Mouse (Mus musculus) Patski (cell line): Measurements from ENCODE around the gene Ranbp10. TPM values are rescaled to one million over a fixed set of nuclear protein-coding genes. Genes with fewer than 3 reads are reported as not detected.

Source experiments
- ATAC-seq: fragments of 100-300 bp; one replicate; pipeline ENCODE4 v1.8.0; 2021
- CTCF ChIA-PET: fragments of 350-600 bp; sonication (Branson Sonifier 250); formaldehyde crosslinking; loops from one replicate; lab custom pipeline; 2022; ENCODE audit warnings: inconsistent platforms; lab: Charles Lee
- POLR2A ChIA-PET: fragments of 350-600 bp; sonication (Branson Sonifier 250); formaldehyde crosslinking; loops from one replicate; lab custom pipeline; 2022; ENCODE audit warnings: antibody characterized with exemption, inconsistent platforms; lab: Charles Lee
- DNase-seq: peaks from one replicate; pipeline ENCODE4 v3.0.0-alpha.2; 2011; ENCODE audit warnings: low read depth, low spot score
- H3K27me3 ChIP-seq: fragments of 371-371 bp; one replicate; pipeline ENCODE4 v1.5.1; 2021
- CTCF ChIP-seq: fragments of 100-300 bp; IDR thresholded peaks from one replicate; pipeline ENCODE4 v1.5.1; 2021
- in situ Hi-C: fragments of 300-500 bp; cut with MboI; formaldehyde crosslinking; loops from 3 replicates; pipeline ENCODE4 v1.11.1; 2018; ENCODE audit warnings: low pct_unique_long_range_greater_than_20kb, mixed read lengths
- polyA plus RNA-seq: library from polyadenylated mRNA; unstranded; gene quantifications from one replicate; pipeline ENCODE4 v1.2.3, GENCODE M21; 2021

The Ranbp10 gene
- polyA plus RNA-seq, 1 experiment from 2014 or later = 25.3 TPM

DNA sequence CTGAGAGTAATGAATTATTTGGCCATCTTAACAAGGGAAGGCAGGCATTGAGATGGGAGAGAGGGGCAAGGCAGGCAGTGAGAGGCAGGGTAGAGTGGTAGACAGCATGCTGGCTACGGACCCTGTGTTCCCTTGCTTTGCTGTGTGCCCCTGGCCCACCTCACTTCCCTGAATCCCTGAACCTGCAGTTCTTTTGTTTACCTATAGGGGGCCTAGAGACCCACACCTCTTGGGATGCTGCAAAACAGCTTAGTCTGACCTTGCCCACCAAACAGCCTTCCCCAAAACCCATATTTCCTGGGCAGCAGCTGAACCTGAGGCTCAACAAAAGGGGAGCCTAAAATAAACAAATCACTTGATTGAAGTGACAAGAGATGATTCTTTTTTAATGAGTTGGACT is 56.5 kb downstream of the Ranbp10 start:
- in situ Hi-C loops = no loop called here
- DNase-seq = no peak
- ChIA-PET POLR2A (no interaction called here), CTCF (interaction anchor here (0.7 to 2.4 kb wide), 7 partner anchors 13 to 252 kb away, joined by 3 to 8 read pairs (median 3); partner anchors contain the start of gene Enkd1)
- no peaks in the 10 kb centered on the region for H3K27me3 ChIP-seq
- TF ChIP-seq CTCF = peak; percentile 74
- no peak for ATAC-seq

DNA sequence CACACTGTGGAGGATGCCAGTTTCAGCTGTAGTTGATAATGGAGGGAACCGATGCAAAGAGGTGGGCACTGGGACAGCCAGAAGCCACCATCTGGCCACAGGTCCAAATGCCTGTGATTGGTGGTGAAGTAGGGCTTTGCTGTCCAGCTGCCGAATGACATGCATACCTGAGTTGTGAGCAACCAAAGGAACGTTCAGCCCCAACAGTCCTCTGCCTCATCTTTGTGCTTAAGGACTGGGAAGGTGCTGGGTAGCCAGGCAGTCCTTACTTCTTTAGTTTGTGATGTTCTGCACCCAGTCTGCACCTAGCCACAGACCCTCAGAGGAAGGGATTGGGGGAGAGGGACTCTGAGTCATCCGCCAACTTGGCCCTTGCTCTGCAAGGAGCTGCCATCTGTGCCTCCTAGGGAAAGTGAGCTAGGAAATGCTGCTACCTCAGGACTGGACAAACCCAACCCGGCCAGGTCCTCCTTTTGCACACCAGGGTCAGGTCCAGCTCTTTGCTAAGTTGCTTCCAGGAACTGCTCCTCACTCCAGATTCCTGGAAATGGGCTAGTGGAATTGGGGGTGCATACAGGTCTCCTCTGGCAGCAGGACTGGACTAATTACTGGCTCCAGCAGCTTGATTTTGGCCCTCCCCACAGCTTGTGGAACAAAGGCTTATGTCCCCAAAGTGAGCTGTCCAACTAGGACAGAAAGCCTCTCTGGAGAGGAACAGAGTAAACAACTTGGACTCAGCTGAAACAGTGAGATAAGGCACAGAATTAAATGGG is 58.5 kb downstream of the Ranbp10 start:
- ChIA-PET CTCF (interaction anchor here (0.9 to 2.4 kb wide), 3 partner anchors 16 to 55 kb away, joined by 3 to 8 read pairs (median 3); no protein-coding TSS in a partner anchor), POLR2A (interaction anchor here (1.1 kb wide), 1 partner anchor 55 kb away, joined by 3 read pairs; no protein-coding TSS in a partner anchor)
- in situ Hi-C loops = no loop called here
- no peak for TF ChIP-seq CTCF
- no peak for DNase-seq
- H3K27me3 ChIP-seq = no peaks in the 10 kb centered on the region
- peak; percentile 58 for ATAC-seq

DNA sequence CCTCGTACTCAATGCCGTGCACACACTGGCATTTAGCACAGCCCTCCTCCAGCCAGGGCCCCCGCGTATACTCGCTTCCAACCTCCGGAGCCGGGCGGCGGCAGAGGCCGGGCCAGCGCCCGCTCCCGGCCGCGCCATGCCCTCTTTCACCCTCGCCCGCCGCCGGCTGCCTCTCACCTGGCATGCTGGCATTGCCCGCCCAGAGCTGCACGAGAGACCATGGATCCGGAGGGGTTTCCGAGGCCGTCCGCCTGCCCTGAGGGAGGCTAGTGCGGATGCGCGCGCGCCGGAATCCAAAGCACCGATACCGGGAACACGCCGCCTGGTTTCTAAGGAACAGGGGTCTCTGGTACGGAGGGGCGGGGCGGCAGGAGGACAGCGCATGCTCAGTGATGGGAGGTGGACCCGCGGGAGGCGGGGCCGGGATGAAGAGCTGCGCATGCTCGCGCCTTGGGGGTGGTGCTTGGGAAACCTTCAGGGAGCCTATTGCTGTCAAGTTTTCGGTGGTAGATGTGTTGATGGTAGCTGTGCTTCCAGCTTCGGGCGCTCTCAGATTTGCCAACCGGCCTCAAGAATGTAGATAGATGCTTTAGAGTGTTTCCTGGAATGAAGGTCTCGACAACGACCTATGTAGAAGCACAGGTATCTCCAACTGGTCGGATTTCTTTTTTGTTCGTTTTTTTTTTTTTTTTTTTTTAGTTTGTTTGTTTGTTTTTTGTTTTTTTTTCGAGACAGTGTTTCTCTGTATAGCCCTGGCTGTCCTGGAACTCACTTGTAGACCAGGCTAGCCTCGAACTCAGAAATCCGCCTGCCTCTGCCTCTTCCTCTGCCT is 68.7 kb downstream of the Ranbp10 start, which contains the start of gene Gfod2:
Gene Gfod2, minus strand, starts transcription at position 388 of the 832 bp plus-strand sequence.
- POLR2A ChIA-PET = no interaction called here
- TF ChIP-seq CTCF = no peak

DNA sequence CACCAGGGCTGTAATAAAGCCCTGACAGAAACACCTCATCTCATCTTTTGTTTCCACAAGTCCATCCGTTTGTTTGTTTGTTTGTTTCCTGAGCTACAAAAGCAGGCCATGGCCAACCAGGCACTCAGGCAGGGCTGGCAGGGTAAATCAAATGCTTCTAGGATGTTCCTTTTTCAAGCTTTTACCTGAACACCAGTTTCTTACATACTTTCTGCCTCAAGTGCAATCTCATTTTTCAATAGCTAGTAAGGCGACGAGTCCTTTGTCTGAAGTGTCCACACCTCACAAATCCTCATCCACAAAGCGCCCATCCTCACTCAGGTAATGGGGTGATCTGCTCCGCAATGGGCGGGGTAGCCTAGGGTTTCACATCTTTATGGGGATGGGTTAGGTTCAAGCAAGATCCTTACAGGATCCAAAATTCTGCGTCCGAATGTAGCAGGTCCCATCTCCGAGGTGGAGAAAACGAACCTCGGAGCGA is 69.3 kb downstream of the Ranbp10 start:
- no peaks in the 10 kb centered on the region for H3K27me3 ChIP-seq
- DNase-seq = no peak
- ATAC-seq = no peak
- TF ChIP-seq CTCF = no peak
- in situ Hi-C loops = no loop called here
- ChIA-PET POLR2A (no interaction called here), CTCF (interaction anchor here (1.1 kb wide), 1 partner anchor 37 kb away, joined by 3 read pairs; no protein-coding TSS in a partner anchor)

More for the DNA sequence above, 68.7 kb downstream of the Ranbp10 start, which contains the start of gene Gfod2:
- in situ Hi-C loops = no loop called here
- DNase-seq = peak; percentile 71
- peak; percentile 75 for ATAC-seq
- CTCF ChIA-PET = interaction anchor here (0.9 to 1.1 kb wide), 2 partner anchors 33 to 38 kb away, joined by 3 read pairs; no protein-coding TSS in a partner anchor
- no peaks in the 10 kb centered on the region for H3K27me3 ChIP-seq

DNA sequence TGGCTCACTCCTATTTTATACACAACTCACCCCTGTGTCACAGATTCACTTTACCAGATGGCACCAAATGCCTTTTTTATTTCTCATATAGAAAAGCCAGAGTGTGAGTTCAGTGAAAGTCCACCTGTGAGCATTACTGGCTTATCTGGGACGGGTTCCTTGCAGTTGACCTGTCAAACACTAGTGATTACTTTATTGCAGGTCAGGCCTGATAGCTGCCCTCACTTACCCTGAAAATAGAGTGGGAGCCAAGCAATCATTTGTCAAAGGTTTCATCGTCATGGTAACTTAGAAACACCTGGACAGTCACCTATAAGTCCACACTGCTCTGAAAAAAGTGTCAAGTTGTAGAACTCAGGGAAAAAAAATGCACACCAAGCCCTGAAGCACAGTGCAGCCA is 72.5 kb downstream of the Ranbp10 start:
- ChIA-PET CTCF (interaction anchor here (0.6 to 1.1 kb wide), 2 partner anchors 11 to 40 kb away, joined by 3 read pairs; no protein-coding TSS in a partner anchor), POLR2A (no interaction called here)
- TF ChIP-seq CTCF = no peak
- in situ Hi-C loops = no loop called here
- H3K27me3 ChIP-seq = no peaks in the 10 kb centered on the region
- no peak for DNase-seq
- ATAC-seq = no peak

DNA sequence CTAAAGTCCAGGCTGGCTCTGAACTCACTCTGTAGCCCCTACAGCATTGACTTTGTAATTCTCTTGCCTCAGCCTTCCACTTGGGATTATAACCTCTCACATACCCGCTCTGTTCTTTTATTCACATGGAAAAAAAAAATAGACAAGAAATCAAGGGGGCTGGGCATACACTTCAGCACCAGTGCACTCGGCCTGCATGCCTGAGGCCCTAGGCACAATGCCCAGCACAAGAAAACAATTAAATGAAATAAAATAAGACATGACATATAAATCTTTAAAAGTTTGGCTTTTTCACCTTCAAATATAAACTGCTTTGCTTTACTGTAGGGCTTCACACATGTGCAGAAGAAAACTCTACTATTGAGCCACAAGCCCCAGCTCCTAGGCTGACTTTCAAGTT is 73.2 kb downstream of the Ranbp10 start:
- ATAC-seq = no peak
- no peak for TF ChIP-seq CTCF
- H3K27me3 ChIP-seq = no peaks in the 10 kb centered on the region
- in situ Hi-C loops = no loop called here
- ChIA-PET CTCF (no interaction called here), POLR2A (interaction anchor here (0.6 kb wide), 1 partner anchor 81 kb away, joined by 3 read pairs; no protein-coding TSS in a partner anchor)
- no peak for DNase-seq

DNA sequence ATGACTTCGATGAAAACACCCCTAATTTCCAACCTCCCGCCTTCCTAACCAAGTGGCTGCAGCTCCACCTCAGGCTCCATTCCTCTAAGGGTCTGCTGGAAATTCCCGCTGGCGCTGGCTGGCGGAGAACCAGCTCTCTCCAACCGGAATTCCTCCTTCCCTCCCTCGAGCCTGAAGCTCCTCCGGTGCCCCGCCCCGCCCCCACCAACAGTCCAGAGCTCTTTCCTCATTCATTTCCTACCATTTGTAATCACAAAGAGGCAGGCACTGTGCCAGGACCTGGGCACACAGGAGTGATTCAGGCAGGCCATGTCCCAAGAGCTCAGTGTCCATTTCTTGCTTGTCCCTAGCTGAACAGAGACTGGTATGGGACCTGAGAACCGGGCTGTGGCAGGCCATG is 76.5 kb downstream of the Ranbp10 start:
- ATAC-seq = peak; percentile 72
- peak; percentile 37 for DNase-seq
- in situ Hi-C loops = no loop called here
- ChIA-PET CTCF (interaction anchor here (1.2 kb wide), 1 partner anchor 84 kb away, joined by 3 read pairs; no protein-coding TSS in a partner anchor), POLR2A (interaction anchor here (0.6 kb wide), 2 partner anchors 18 to 22 kb away, joined by 3 to 5 read pairs; no protein-coding TSS in a partner anchor)
- no peaks in the 10 kb centered on the region for H3K27me3 ChIP-seq
- no peak for TF ChIP-seq CTCF

DNA sequence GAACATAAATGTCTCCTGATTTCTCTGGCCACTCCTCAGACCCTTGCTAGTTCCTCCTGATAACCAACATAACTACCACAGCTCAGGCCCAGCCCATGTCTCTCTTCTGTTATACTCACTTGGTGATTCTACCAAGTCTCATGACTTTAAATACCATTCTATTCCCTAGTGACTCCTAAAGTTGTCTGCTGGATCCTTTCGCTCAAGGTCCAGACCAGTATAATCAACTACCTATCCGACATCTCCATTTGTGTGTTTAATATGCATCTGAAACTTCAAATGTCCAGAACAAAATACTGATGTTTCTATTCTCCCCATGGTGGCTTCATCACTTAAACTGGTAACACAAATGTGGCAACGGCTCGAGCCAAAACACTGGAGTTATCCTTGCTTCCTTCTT is 83.8 kb downstream of the Ranbp10 start:
- no peak for ATAC-seq
- H3K27me3 ChIP-seq = no peaks in the 10 kb centered on the region
- ChIA-PET POLR2A (no interaction called here), CTCF (interaction anchor here (1.4 kb wide), 1 partner anchor 10 kb away, joined by 4 read pairs; no protein-coding TSS in a partner anchor)
- in situ Hi-C loops = no loop called here
- no peak for DNase-seq
- no peak for TF ChIP-seq CTCF

DNA sequence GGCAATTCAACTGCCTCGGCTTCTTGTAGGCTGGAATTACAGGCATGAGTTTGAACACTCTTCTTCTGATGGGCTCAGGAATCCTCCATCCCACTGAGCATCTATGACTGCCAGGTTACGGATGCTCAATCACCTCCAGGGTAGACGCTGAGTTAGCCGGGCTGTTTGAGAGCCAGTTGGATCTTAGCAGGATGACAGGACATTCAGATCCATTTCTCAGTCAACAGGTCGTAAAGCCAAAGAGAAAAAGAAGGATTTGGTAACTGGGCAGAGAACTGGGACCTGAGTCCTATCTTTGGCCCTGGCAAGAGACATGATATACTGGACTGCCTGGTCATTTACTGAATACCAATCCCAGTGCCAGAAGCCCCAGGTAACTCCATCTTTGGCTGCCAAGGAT is 87.9 kb downstream of the Ranbp10 start:
- POLR2A ChIA-PET = no interaction called here
- no peak for ATAC-seq
- in situ Hi-C loops = no loop called here

DNA sequence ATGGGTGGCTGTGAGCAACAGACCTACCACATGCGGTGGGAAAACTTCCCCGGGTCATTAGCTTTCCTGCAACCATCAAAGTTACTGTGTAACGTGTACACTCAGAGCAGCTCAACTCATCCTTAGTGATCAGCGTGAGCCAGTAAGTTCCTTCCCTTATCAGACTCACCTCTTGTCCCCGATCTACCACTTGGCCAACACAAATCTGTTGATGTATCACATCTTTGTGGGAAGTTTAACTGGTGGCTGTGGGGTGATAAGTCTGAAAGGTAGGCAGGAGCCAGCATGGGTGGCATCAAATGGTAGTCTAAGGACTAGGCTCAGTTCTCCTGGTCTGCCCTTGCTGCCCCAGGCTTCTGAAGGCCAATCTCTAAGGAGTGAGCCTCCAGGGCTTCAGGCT is 95.0 kb downstream of the Ranbp10 start:
- ChIA-PET CTCF (interaction anchor here (0.9 to 1.3 kb wide), 2 partner anchors 9 to 18 kb away, joined by 3 to 5 read pairs; no protein-coding TSS in a partner anchor), POLR2A (no interaction called here)
- TF ChIP-seq CTCF = no peak
- in situ Hi-C loops = no loop called here
- DNase-seq (no peak), ATAC-seq (peak; percentile 73)
- H3K27me3 ChIP-seq = no peaks in the 10 kb centered on the region

More for the DNA sequence above, 87.9 kb downstream of the Ranbp10 start:
- CTCF ChIA-PET = interaction anchor here (0.7 kb wide), 1 partner anchor 10 kb away, joined by 3 read pairs; no protein-coding TSS in a partner anchor
- no peak for DNase-seq
- no peak for TF ChIP-seq CTCF
- H3K27me3 ChIP-seq = no peaks in the 10 kb centered on the region
